Mouse (Mus musculus) ES-E14 (cell line): Measurements from ENCODE around the gene Uba52.

Experiments
- ZC3H11A ChIP-seq: IDR thresholded peaks from 2 replicates; pipeline ENCODE4 v1.6.1; 2012; ENCODE audit warnings: low read depth, mild to moderate bottlenecking, inconsistent platforms, low read length, borderline replicate concordance
- ZNF384 ChIP-seq: IDR thresholded peaks from 2 replicates; pipeline ENCODE4 v1.6.1; 2012; ENCODE audit warnings: low read depth, low read length, inconsistent platforms

GRCm38 (mm10) chr8:70471856-70472255, 38.7 kb downstream of the Uba52 start:
- TF ChIP-seq ZNF384 (no peak), ZC3H11A (no peak)
